Mouse (Mus musculus): Measurements from ENCODE around the gene Tmem151a. TPM values are rescaled to one million over a fixed set of nuclear protein-coding genes. Genes with fewer than 3 reads are reported as not detected.

The Tmem151a gene
- polyA plus RNA-seq, 1 experiment from 2014 or later = 10.4 TPM

DNA sequence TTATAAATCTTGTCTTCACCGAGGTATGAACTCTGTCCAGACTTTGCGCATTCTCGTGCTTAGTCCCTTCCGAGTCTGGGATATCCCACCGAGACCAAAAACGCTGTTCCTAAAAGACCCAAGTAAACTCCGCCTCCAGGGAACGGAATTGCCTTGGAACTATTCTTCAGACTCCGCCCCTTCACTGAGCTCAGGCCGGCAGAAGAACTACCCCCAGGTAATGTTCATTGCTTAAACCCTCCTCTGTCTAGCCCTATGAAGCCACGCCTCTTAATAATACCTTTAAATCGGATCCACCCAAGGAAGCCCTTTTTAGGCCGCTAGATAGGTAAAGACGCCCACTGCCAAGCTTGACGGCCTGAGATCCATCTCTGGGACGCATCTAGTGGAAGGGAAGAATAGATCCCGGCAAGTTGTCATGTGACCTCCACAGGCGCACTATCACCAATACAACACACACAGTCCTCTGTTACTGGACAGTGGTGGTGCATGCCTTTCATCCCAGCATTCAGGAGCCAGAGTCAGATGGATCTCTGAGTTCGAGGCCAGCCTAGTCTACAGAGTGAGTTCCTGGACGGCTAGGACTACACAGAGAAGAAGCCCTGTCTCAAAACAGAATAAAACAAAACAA is 12.8 kb downstream of the Tmem151a start:
- Histone ChIP-seq H3K27ac (replicated peaks) (peak overlapping the region; percentile 81), H3K27me3 (ENCODE audit: control insufficient read depth, insufficient read depth, low read length) (no peaks in the 10 kb centered on the region; the same call in 1 of the 2 replicates), H3K9ac (ENCODE audit: low read length) (no peak overlapping the region), H3K4me1 (replicated peaks; ENCODE audit: control insufficient read depth, insufficient read depth) (peaks cover 5% of the 10 kb centered on the region; the same call in 1 of the 2 replicates), H3K36me3 (ENCODE audit: control insufficient read depth, insufficient read depth, low read length) (no peaks in the 10 kb centered on the region), H3K9me3 (ENCODE audit: control insufficient read depth, low read length) (no peaks in the 10 kb centered on the region), H3K4me3 (ENCODE audit: low read depth, low read length) (peak overlapping the region; percentile 60), H3K4me2 (replicated peaks; ENCODE audit: low read depth) (peak overlapping the region; percentile 73)
- 1% methylated on average over 20 of the region's 20 CpGs for WGBS
- TF ChIP-seq EP300 (optimal IDR thresholded peaks at IDR 0.05) = no peak
- peak; percentile 22; the same call in 1 of the 2 replicates for ATAC-seq (ENCODE audit: low FRiP score, low TSS enrichment)
- no peak for DNase-seq (ENCODE audit: low spot score)

DNA sequence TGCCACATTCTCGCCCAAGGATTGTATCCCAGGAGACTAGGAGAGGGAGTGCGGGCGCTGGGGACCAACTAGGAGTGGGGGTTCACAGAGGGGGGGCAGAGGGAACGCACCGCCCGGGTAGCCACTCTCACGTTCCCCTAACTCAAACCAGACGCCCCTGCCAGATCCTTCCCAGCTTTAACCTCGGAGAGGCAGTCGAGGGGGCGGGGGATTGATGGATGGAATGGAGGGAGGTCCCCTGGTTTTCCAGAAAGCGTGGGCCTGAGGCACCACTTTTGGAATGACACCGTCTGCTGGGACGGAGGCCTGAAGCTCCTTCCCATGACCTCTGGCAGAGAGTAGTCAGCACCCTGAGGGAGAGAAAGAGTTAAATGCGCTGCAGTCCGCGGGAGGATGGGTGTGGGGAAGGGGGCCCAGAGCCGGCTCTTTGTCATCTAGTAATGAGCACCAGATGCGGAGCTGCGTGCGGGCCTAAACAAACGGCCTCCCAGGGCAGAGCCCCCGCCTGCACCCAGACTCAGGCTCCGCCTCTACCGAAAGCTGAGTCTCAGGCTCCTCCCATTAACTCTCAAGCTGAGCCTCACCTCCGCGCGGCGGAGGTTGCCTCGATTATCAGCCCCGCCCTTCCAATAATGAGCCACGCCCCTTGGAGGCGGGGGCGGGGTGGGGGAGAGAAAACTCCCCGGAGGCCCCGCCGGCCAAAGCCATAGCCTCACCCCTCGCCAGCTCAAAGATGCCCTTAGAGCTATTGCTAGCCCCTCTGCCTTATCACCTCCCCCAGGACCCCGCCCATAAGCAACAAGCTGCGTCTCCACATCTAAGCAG is 13.6 kb downstream of the Tmem151a start:
- Histone ChIP-seq H3K36me3 (ENCODE audit: control insufficient read depth, insufficient read depth, low read length) (no peaks in the 10 kb centered on the region), H3K9ac (ENCODE audit: low read length) (peak overlapping the region; percentile 53), H3K9me3 (ENCODE audit: control insufficient read depth, low read length) (no peaks in the 10 kb centered on the region), H3K4me1 (replicated peaks; ENCODE audit: control insufficient read depth, insufficient read depth) (peaks cover 9% of the 10 kb centered on the region; the same call in 1 of the 2 replicates), H3K27me3 (ENCODE audit: control insufficient read depth, insufficient read depth, low read length) (no peaks in the 10 kb centered on the region; the same call in 1 of the 2 replicates), H3K4me2 (replicated peaks; ENCODE audit: low read depth) (peak overlapping the region; percentile 73), H3K4me3 (ENCODE audit: low read depth, low read length) (peak overlapping the region; percentile 60), H3K27ac (replicated peaks) (peak overlapping the region; percentile 81)
- 2% methylated on average over 37 of the region's 40 CpGs for WGBS
- ATAC-seq (ENCODE audit: low FRiP score, low TSS enrichment) (peak; percentile 84), DNase-seq (ENCODE audit: low spot score) (peak; percentile 85)
- no peak for TF ChIP-seq EP300 (optimal IDR thresholded peaks at IDR 0.05)
- no peak for TF ChIP-seq CTCF (IDR thresholded peaks at IDR 0.05; ENCODE audit: low read depth)

DNA sequence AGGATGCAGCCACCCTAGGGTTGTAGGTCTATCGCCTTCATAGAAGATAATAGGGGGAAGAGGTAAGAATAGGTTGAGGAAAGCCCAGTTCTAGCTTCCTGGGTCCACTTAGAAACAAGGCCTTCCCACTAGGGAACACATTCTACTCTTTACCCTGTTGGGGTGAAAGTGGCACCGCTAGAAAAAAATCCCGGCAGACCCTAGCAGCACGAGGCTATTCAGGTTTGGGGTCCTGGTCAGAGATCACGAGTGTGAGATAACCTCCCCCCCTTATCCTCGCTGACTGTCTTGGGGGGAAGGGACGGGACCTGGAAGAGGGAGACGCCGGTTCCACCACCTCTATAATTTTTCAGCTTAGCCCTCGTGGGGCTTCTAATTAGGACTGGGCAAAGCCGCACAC is 14.3 kb downstream of the Tmem151a start:
- Histone ChIP-seq H3K27me3 (ENCODE audit: control insufficient read depth, insufficient read depth, low read length) (no peaks in the 10 kb centered on the region; the same call in 1 of the 2 replicates), H3K4me1 (replicated peaks; ENCODE audit: control insufficient read depth, insufficient read depth) (peaks cover 9% of the 10 kb centered on the region; the same call in 1 of the 2 replicates), H3K4me2 (replicated peaks; ENCODE audit: low read depth) (peak overlapping the region; percentile 73), H3K27ac (replicated peaks) (peak overlapping the region; percentile 81), H3K9ac (ENCODE audit: low read length) (peak overlapping the region; percentile 53), H3K36me3 (ENCODE audit: control insufficient read depth, insufficient read depth, low read length) (no peaks in the 10 kb centered on the region), H3K9me3 (ENCODE audit: control insufficient read depth, low read length) (no peaks in the 10 kb centered on the region), H3K4me3 (ENCODE audit: low read depth, low read length) (peak overlapping the region; percentile 60)
- no peak for TF ChIP-seq EP300 (optimal IDR thresholded peaks at IDR 0.05)
- TF ChIP-seq CTCF (IDR thresholded peaks at IDR 0.05; ENCODE audit: low read depth) = no peak
- ATAC-seq (ENCODE audit: low FRiP score, low TSS enrichment) (no peak), DNase-seq (ENCODE audit: low spot score) (no peak)
- WGBS = 14% methylated on average over 11 of the region's 11 CpGs

DNA sequence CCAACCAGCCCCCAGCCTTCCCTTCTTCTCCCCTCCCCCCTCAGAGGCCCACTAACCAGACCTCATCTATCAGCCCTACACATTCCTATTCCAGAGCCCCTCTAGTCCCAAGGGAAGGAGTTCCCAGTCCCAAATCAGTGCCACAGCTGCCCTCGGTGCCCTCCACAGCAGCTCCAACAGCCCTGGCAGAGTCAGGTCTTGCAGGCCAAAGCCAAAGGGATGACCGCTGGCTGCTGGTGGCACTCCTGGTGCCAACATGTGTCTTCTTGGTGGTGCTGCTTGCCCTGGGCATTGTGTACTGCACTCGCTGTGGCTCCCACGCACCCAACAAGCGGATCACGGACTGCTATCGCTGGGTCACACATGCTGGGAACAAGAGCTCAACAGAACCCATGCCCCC is 15.4 kb downstream of the Tmem151a start:
- Histone ChIP-seq H3K27ac (replicated peaks) (no peak overlapping the region), H3K27me3 (ENCODE audit: control insufficient read depth, insufficient read depth, low read length) (no peaks in the 10 kb centered on the region; the same call in 1 of the 2 replicates), H3K9me3 (ENCODE audit: control insufficient read depth, low read length) (no peaks in the 10 kb centered on the region), H3K9ac (ENCODE audit: low read length) (peak overlapping the region; percentile 31; the same call in 1 of the 2 replicates), H3K36me3 (ENCODE audit: control insufficient read depth, insufficient read depth, low read length) (no peaks in the 10 kb centered on the region), H3K4me3 (ENCODE audit: low read depth, low read length) (peak overlapping the region; percentile 60), H3K4me2 (replicated peaks; ENCODE audit: low read depth) (peak overlapping the region; percentile 73), H3K4me1 (replicated peaks; ENCODE audit: control insufficient read depth, insufficient read depth) (peaks cover 9% of the 10 kb centered on the region; the same call in 1 of the 2 replicates)
- 76% methylated on average over 7 of the region's 7 CpGs for WGBS
- DNase-seq (ENCODE audit: low spot score) (no peak), ATAC-seq (ENCODE audit: low FRiP score, low TSS enrichment) (no peak)
- TF ChIP-seq CTCF (IDR thresholded peaks at IDR 0.05; ENCODE audit: low read depth) = no peak
- no peak for TF ChIP-seq EP300 (optimal IDR thresholded peaks at IDR 0.05)

DNA sequence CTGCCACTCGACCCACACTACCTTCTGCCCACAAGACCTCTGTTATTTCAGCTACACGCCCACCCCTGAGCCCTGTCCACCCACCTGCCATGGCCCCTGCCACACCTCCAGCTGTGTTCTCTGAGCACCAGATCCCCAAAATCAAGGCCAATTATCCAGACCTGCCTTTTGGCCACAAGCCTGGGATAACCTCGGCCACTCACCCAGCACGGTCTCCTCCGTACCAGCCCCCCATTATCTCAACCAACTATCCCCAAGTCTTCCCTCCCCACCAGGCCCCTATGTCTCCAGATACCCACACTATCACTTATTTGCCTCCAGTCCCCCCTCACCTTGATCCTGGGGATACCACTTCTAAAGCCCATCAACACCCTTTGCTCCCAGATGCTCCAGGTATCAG is 15.8 kb downstream of the Tmem151a start:
- Histone ChIP-seq H3K27me3 (ENCODE audit: control insufficient read depth, insufficient read depth, low read length) (no peaks in the 10 kb centered on the region; the same call in 1 of the 2 replicates), H3K4me1 (replicated peaks; ENCODE audit: control insufficient read depth, insufficient read depth) (peaks cover 9% of the 10 kb centered on the region; the same call in 1 of the 2 replicates), H3K9me3 (ENCODE audit: control insufficient read depth, low read length) (no peaks in the 10 kb centered on the region), H3K9ac (ENCODE audit: low read length) (peak overlapping the region; percentile 68; the same call in 1 of the 2 replicates), H3K4me3 (ENCODE audit: low read depth, low read length) (peak overlapping the region; percentile 60), H3K4me2 (replicated peaks; ENCODE audit: low read depth) (peak overlapping the region; percentile 73), H3K36me3 (ENCODE audit: control insufficient read depth, insufficient read depth, low read length) (no peaks in the 10 kb centered on the region), H3K27ac (replicated peaks) (no peak overlapping the region)
- no peak for TF ChIP-seq CTCF (IDR thresholded peaks at IDR 0.05; ENCODE audit: low read depth)
- no peak for TF ChIP-seq EP300 (optimal IDR thresholded peaks at IDR 0.05)
- DNase-seq (ENCODE audit: low spot score) (no peak), ATAC-seq (ENCODE audit: low FRiP score, low TSS enrichment) (no peak)
- WGBS = 84% methylated on average over 5 of the region's 5 CpGs

All from stomach, postnatal 0 days (tissue).